Mouse (Mus musculus): Measurements from ENCODE around the gene Adcy5. TPM values are rescaled to one million over a fixed set of nuclear protein-coding genes. Genes with fewer than 3 reads are reported as not detected.

The Adcy5 gene
- total RNA-seq, 4 experiments from 2014 or later = 198 to 240 (median 222) TPM

- no peak for DNase-seq (ENCODE audit: low spot score in 2 of 2)
Observed at GRCm38 (mm10) chr16:35203511-35203910, 48.8 kb downstream of the Adcy5 start.

GRCm38 (mm10) chr16:35205681-35206080, 51.0 kb downstream of the Adcy5 start:
- no peak for DNase-seq (ENCODE audit: low spot score in 2 of 2)

GRCm38 (mm10) chr16:35206426-35206825, 51.7 kb downstream of the Adcy5 start:
- DNase-seq (ENCODE audit: low spot score in 2 of 2) = no peak

- no peak for DNase-seq (ENCODE audit: low spot score in 2 of 2)
Observed at GRCm38 (mm10) chr16:35208796-35209195, 54.1 kb downstream of the Adcy5 start.

- no peak for DNase-seq (ENCODE audit: low spot score in 2 of 2)
Observed at GRCm38 (mm10) chr16:35209753-35210152, 55.1 kb downstream of the Adcy5 start.

GRCm38 (mm10) chr16:35215047-35215446, 60.4 kb downstream of the Adcy5 start:
- DNase-seq (ENCODE audit: low spot score in 2 of 2) = no peak

- DNase-seq (ENCODE audit: low spot score in 2 of 2) = no peak
Observed at GRCm38 (mm10) chr16:35215498-35215897, 60.8 kb downstream of the Adcy5 start.

- DNase-seq (ENCODE audit: low spot score in 2 of 2) = no peak
Observed at GRCm38 (mm10) chr16:35216826-35217491, 62.3 kb downstream of the Adcy5 start.

- no peak for DNase-seq (ENCODE audit: low spot score in 2 of 2)
Observed at GRCm38 (mm10) chr16:35220412-35220811, 65.7 kb downstream of the Adcy5 start.

GRCm38 (mm10) chr16:35221581-35221980, 66.9 kb downstream of the Adcy5 start:
- no peak for DNase-seq (ENCODE audit: low spot score in 2 of 2)

GRCm38 (mm10) chr16:35223930-35224329, 69.3 kb downstream of the Adcy5 start:
- DNase-seq (ENCODE audit: low spot score in 2 of 2) = no peak

- no peak for DNase-seq (ENCODE audit: low spot score in 2 of 2)
Observed at GRCm38 (mm10) chr16:35224716-35225115, 70.0 kb downstream of the Adcy5 start.

- no peak for DNase-seq (ENCODE audit: low spot score in 2 of 2)
Observed at GRCm38 (mm10) chr16:35229582-35229981, 74.9 kb downstream of the Adcy5 start.

- no peak for DNase-seq (ENCODE audit: low spot score in 2 of 2)
Observed at GRCm38 (mm10) chr16:35232153-35232750, 77.6 kb downstream of the Adcy5 start.

- DNase-seq (ENCODE audit: low spot score in 2 of 2) = no peak
Observed at GRCm38 (mm10) chr16:35233329-35233728, 78.7 kb downstream of the Adcy5 start.

- DNase-seq (ENCODE audit: low spot score in 2 of 2) = no peak
Observed at GRCm38 (mm10) chr16:35237091-35237490, 82.4 kb downstream of the Adcy5 start.

- no peak for DNase-seq (ENCODE audit: low spot score in 2 of 2)
Observed at GRCm38 (mm10) chr16:35239318-35239965, 84.8 kb downstream of the Adcy5 start.

GRCm38 (mm10) chr16:35239966-35240730, 85.5 kb downstream of the Adcy5 start:
- DNase-seq (ENCODE audit: low spot score in 2 of 2) = no peak

- DNase-seq (ENCODE audit: low spot score in 2 of 2) = no peak
Observed at GRCm38 (mm10) chr16:35247364-35247763, 92.7 kb downstream of the Adcy5 start.

- no peak for DNase-seq (ENCODE audit: low spot score in 2 of 2)
Observed at GRCm38 (mm10) chr16:35248825-35249224, 94.1 kb downstream of the Adcy5 start.

GRCm38 (mm10) chr16:35249763-35250162, 95.1 kb downstream of the Adcy5 start:
- DNase-seq (ENCODE audit: low spot score in 2 of 2) = no peak

GRCm38 (mm10) chr16:35251690-35252089, 97.0 kb downstream of the Adcy5 start:
- no peak for DNase-seq (ENCODE audit: low spot score in 2 of 2)

Measured in left cerebral cortex, adult 8-10 months (tissue).